Mouse (Mus musculus) thymus, adult 2 months (tissue): ENCODE measurements around the gene Nfkbid.

Source experiments
- CTCF ChIP-seq: fragments of 200-500 bp; IDR thresholded peaks from 2 replicates; pipeline ENCODE4 v1.5.1; 2012; ENCODE audit warnings: mild to moderate bottlenecking, control low read depth, low read length, moderate library complexity, borderline replicate concordance; ENCODE audit not compliant: control insufficient read depth, poor library complexity, insufficient read depth; ENCODE audit errors: extremely low read depth
- POLR2A ChIP-seq: fragments of 200-500 bp; IDR thresholded peaks from 2 replicates; pipeline ENCODE4 v1.6.1; 2012; ENCODE audit warnings: mild to moderate bottlenecking, low read length, control low read depth, moderate library complexity; ENCODE audit not compliant: control insufficient read depth, poor library complexity, insufficient read depth; ENCODE audit errors: extremely low read depth

- TF ChIP-seq CTCF (no peak), POLR2A (no peak)
Measured at GRCm38 (mm10) chr7:30450241-30450640, 28.7 kb downstream of the Nfkbid start.
